Mouse (Mus musculus) spleen, adult 12 weeks (tissue): ENCODE measurements at regions not wholly inside any gene's neighbourhood (a gene's known extent, or its start where the extent isn't known, plus 50 kb on each side); places are given as distances from the start of the nearest gene placed in this dataset.

Experiments
- DNase-seq: peaks from one replicate; pipeline ENCODE4 v3.0.0; 2022; ENCODE audit warnings: low spot score

- DNase-seq, result no peak
Measured at GRCm38 (mm10) chr7:137882876-137883275, 445.5 kb downstream of the Glrx3 start.

DNA sequence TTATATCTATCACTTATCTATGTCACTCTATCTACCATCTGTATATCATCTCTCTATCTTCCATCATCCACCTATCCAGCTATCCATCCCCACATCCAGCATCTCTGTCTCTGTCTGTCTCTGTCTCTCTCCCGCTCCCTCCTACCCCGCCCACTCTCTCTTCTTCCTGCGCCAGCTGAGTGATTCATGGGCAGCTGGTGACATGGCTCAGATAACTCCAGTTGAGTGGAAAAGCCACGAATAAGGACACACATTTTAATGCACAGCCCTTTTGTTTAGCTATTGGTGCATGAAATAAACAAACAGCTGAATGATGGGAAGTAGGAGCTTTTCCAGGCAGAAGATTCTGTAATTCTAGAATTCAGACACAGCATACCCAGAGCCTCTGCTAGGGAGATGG is 446.3 kb downstream of the Glrx3 start:
- no peak for DNase-seq

GRCm38 (mm10) chr7:137885146-137885545 is 447.7 kb downstream of the Glrx3 start:
- no peak for DNase-seq

GRCm38 (mm10) chr7:137888731-137889130 is 451.3 kb downstream of the Glrx3 start:
- DNase-seq, result no peak

GRCm38 (mm10) chr7:137906424-137907060 is 469.1 kb downstream of the Glrx3 start:
- DNase-seq, result no peak

- no peak for DNase-seq
Measured at GRCm38 (mm10) chr7:137909456-137909855, 472.0 kb downstream of the Glrx3 start.

- DNase-seq, result no peak
Measured at GRCm38 (mm10) chr7:137913551-137914105, 476.2 kb downstream of the Glrx3 start.

DNA sequence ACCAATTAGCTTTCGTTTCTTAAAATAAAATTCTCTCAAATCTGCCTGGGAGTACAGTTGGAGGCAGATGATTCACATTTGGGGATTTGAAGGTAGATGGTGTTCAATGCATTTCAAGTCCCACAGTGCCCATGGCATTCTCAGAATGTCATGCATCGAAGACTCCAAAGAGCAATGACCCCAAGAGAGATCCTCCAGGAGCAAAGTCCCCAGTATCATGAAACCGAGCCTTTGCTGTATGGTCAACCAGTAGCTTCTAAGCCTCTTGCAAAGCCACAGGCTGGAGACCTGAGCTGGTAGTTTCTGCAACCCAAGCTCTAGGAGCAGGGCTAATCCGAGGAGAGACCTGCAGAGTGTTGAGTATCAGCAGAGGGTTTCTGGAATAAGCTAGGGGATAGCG is 477.1 kb downstream of the Glrx3 start:
- DNase-seq, result no peak

DNA sequence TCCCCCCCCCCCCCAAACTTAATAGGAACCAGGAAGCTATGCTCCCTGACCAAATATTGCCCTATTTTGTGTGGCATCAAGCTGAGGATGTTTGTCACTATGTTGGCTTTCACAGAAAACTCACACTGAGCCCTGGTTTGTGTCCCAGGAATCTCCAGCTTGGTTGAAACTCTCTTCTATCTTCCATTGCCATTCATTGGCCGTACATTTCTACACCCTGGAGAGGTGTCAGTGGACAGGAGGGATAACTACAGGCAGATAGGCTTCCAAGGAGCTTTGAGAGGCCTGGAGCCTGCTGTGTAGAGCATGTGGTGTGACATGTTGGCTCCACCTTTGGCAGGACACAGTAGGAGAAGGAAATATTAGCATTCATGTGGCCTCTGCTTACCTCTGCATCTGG is 478.9 kb downstream of the Glrx3 start:
- DNase-seq, result no peak

- no peak for DNase-seq
Measured at GRCm38 (mm10) chr7:137924464-137925167, 472.9 kb downstream of the Tcerg1l start.

DNA sequence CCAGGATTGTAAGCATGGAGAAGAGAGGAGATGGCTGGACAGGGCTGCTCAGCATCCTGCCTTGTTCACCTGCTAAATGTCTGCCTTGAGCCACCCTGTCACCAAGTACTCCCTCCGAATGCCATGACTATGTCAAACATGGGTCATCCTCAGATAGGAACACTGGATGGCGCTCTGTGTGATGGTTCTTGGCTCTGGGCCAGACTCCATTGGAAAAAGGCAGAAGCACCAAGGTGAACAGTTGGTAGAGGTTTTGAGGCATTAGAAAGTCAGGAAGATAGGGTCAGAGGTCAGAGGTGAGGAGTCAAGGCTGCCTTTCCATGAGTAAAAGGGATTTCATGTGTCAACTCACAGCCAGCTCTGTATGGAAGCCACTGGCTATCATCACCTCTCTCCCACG is 471.9 kb downstream of the Tcerg1l start:
- DNase-seq, result no peak

DNA sequence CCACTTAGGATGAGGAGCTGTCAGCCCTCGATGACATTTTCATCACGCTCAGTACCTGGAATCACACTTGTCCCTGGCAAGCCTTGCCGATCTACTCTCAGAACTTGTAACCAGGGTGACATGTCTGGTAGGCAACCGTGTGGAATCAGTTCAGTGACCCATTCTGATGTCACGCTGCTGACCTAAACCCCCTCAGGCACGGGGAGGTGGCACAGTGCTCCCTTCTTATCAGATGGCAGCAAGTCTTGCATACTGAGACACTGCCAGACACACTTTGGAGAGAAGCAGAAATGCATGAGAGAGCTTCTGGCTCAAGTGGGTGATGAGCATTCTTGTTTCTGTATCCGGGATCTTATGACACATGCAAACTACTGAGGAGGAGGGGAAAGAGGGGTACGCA is 470.2 kb downstream of the Tcerg1l start:
- DNase-seq, result no peak

DNA sequence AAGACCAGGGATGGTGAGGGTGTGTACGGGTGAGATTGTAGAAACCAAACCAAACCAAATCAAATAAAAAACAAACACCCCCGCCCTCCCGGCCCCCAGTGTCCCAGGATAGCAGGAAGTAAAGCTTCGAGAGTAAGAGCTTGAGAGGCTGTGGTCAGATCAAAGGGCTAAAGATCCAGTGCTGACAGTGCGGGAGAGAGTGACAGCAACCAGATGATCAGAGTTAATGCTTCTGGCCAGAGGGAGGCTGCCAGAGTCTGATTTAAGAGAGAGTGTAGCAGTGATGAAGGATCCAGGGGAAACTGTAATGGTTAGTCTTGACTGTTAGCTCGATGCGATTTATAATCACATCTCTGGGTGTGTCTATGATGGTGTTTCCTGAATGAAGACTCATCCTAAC is 467.3 kb downstream of the Tcerg1l start:
- DNase-seq, result no peak

- DNase-seq, result no peak
Measured at GRCm38 (mm10) chr7:137935896-137936295, 461.6 kb downstream of the Tcerg1l start.

DNA sequence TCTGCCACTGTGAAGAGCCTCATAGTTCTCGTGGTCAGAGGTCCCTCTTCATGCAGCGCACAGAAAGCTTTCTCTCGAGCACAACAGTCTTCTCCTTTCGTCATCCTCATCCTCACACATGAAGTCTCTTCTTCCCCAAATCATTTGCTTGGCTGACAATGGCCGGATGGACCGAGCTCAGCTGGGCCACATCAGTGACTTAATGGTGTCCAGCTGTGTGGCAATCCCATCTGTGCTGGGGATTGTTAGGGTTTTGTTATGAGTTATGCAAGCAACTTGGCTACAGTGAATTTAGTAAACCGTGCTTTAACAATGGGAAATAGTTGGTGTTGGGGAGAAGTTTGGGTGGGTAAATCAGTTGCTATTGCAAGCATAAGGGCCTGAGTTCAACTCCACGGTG is 458.4 kb downstream of the Tcerg1l start:
- no peak for DNase-seq

DNA sequence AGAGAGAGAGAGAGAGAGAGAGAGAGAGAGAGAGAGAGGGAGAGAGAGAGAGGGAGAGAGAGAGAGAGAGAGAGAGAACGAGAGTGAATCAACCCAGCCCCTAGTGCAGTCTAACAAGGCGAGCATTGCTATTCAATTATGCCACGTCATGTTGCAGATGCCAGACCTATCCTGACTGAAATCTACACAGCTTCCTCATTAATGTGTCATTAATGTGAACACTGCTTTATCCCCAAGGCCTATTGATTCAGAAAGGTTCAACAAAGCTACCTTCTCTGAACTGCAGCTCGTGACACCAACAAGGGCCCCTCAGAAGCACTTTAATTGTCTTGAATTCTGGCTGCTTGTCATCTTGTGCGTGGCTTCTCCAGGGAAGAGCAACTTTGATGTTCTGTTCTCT is 457.4 kb downstream of the Tcerg1l start:
- DNase-seq, result no peak

DNA sequence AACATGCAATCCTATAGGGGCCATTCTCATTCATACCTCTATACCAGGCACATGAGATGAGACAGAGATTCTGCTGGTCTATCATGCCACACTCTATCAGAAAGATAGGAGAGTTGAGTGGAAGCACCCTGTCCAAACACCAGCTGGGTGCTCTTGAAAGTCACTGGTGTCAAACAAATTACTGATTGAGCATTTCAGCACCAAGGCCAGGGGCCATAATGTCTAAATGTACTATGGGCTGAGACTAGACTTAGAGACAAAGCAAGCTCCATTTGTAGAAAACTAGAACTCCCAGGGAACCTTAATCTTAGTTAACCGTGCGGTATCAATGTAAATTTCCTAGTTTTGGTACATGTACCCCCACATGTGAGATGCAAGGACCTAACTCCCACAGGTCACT is 452.5 kb downstream of the Tcerg1l start:
- DNase-seq, result no peak

GRCm38 (mm10) chr7:137947424-137947823 is 450.1 kb downstream of the Tcerg1l start:
- no peak for DNase-seq

GRCm38 (mm10) chr7:137957354-137957753 is 440.2 kb downstream of the Tcerg1l start:
- no peak for DNase-seq

DNA sequence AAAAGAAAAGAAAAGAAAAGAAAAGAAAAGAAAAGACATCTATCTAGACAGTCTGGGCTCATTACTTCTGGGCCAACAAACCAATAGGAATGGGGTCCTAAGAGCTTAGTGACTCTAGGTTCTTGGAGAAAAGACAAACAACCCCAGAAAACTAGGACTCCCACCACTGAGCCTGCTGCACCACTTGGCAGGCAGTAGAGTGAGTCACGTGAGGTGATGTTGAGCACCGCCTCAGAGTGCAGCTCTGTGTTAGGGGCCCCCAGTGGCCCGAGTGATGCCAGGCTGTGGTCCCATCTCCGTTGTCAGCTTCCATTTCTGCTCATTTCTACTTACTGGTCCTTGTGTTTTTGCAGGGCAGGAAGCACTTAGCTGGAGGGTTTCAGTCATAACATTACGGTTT is 439.7 kb downstream of the Tcerg1l start:
- DNase-seq, result no peak

GRCm38 (mm10) chr7:137963470-137964095 is 433.9 kb downstream of the Tcerg1l start:
- DNase-seq, result no peak

DNA sequence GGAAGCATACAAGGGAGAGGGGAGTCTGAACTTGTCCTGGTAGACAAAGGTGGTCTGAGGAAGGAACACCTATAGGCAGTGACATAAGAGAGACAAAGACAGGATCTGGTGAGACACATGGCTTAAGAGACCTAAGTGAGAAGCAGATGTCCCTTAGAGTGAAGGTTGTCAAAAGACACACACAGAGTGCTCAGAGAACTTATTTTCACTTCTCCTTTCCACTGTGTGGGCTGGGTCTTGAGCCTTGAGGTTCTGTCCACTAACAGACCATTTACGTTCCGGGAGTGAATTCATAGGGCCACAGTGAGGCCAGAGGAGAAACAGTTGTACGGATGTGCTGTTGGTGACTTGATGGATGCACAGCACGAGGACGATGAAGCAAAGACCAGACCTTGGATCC is 422.8 kb downstream of the Tcerg1l start:
- DNase-seq, result no peak

DNA sequence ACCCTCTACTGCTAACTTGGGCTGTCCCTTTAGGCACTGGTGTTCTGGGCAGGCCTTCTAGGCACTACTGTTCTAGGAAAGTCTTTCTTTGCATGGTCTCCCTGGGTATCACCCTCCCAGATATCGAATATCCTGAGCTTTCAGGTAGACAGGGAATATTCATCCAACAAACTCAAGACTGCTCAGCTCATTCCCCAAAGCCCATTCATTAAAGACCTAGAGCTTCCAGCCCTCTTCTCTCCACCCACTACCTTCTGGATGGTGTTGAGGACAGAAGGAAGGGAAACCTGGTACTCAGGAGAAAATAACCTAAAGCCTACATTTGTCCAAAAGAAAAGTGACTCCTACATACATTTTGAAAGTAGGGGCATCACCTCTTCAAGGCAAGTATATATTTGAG is 420.0 kb downstream of the Tcerg1l start:
- DNase-seq, result no peak
